Mouse (Mus musculus) kidney, adult 2 months (tissue): ENCODE data around the gene Senp7.

Experiments
- CTCF ChIP-seq: fragments of 200-500 bp; conservative IDR thresholded peaks from 2 replicates; pipeline ENCODE4 v1.5.1; 2011; ENCODE audit warnings: low read depth, mild to moderate bottlenecking, control low read depth, low read length, moderate library complexity, mixed read lengths; ENCODE audit not compliant: insufficient read depth, insufficient read length
- POLR2A ChIP-seq: fragments of 200-500 bp; IDR thresholded peaks from one replicate; pipeline ENCODE4 v1.6.1; 2011; ENCODE audit warnings: low read depth, low read length, control low read depth

- TF ChIP-seq CTCF (no peak), POLR2A (no peak)
Measured at GRCm38 (mm10) chr16:56006798-56007197, 41.3 kb upstream of the Senp7 start.
